Mouse (Mus musculus): ENCODE results near the gene Ggn. TPM values are rescaled to one million over a fixed set of nuclear protein-coding genes. Genes with fewer than 3 reads are reported as not detected.
"Not testable (repeated sequence)": the region's sequence is repeated elsewhere in the genome, so short reads cannot be mapped to it uniquely, and the experiment has no call there.

The Ggn gene
- polyA plus RNA-seq, 1 experiment: 0.85 TPM

DNA sequence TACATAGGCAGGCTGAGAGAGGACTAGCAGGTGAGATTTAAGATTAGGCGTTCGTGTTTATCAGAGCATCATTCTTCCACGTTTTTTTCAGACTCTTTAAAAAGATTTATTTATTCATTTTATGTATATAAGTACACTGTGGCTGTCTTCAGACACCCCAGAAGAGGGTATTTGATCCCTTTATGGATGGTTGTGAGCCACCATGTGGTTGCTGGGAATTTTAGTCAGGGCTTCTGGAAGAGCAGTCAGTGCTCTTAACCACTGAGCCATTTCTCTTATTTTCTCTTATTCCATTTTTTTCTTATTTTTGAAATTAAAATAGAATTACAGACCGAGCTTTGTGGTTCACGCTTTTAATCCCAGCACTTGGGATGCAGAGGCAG, 10.8 kb downstream of the Ggn start:
- no peak for DNase-seq (ENCODE audit: low read depth)
- TF ChIP-seq CTCF (IDR thresholded peaks at IDR 0.05; ENCODE audit: borderline replicate concordance, extremely low read depth, insufficient read depth, insufficient read length): no peak
- TF ChIP-seq POLR2A (IDR thresholded peaks at IDR 0.05; ENCODE audit: borderline replicate concordance, extremely low read depth, insufficient read depth, insufficient read length, poor library complexity, severe bottlenecking): no peak

DNA sequence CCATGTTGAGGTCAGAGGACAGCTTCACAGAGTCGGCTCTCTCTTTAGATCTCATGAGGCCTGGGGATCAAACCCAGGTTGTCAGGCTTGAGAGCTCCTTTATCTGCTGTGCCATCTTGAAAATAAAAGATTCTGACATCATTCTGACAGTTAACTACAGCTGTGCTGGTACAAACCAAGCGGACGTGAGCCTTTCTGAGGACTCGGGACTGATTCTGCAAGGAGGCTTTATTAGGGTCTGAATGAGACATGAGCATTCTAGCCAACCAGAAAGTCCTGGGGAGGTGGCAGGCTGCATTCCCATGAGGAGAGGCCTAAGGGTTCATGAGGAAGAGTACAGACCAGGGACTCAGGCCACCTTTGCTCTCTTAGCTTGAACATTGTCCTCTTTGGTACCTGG, 11.3 kb downstream of the Ggn start:
- not testable (repeated sequence) for DNase-seq (ENCODE audit: low read depth)

DNA sequence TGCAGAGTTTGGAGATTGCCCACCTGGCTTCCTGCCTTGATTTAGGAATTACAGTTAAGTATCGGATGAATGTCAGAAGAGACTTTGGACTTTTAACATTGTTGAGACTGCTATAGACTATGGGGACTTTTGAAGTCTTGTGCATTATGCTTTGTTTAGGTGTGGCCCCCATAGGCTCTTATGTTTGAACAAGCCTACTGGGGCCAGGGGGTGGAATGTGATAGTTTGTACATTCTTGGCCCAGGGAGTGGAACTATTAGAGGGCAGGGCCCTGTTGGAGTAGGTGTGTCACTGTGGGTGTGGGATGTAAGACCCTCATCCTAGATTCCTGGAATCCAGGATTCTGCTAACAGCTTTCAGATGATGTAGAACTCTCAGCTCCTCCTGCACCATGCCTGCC, 24.2 kb downstream of the Ggn start:
- DNase-seq (ENCODE audit: low read depth): not testable (repeated sequence)

DNA sequence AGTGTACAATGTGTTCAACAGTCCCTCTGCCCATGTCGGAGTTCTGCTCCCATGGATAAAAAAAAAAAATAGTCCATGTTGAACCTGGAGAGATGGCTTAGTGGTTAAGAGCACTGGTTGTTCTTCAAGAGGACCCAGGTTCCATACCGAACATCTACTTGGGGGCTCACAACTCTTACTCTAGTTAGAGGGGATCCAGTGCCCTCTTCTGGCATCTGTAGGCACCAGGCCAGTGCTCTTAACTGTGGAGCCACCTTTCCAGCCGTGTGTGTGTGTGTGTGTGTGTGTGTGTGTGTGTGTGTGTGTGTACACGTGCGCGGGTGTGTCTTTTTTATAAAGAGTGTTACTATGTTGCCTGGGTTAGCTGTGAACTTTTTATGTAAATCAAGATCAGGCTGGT, 32.6 kb downstream of the Ggn start:
- no peak for DNase-seq (ENCODE audit: low read depth)
- TF ChIP-seq CTCF (IDR thresholded peaks at IDR 0.05; ENCODE audit: borderline replicate concordance, extremely low read depth, insufficient read depth, insufficient read length) (no peak), POLR2A (IDR thresholded peaks at IDR 0.05; ENCODE audit: borderline replicate concordance, extremely low read depth, insufficient read depth, insufficient read length, poor library complexity, severe bottlenecking) (no peak)

DNA sequence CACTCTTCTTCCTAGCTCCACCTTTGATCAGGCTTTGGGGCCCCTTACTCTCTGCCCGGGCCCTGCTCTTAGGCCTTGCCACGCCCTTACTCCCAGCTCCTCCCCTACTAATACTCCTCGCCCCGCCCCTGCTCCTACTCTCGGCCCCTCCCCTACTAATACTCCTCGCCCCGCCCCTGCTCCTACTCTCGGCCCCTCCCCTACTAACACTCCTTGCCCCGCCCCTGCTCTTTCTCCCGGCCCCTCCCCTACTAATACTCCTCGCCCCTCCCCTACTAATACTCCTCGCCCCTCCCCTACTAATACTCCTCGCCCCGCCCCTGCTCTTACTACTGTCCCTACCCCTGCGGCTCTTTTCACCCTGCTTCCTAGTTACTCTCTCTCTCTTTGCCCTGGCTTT, 41.0 kb downstream of the Ggn start:
- not testable (repeated sequence) for DNase-seq (ENCODE audit: low read depth)

DNA sequence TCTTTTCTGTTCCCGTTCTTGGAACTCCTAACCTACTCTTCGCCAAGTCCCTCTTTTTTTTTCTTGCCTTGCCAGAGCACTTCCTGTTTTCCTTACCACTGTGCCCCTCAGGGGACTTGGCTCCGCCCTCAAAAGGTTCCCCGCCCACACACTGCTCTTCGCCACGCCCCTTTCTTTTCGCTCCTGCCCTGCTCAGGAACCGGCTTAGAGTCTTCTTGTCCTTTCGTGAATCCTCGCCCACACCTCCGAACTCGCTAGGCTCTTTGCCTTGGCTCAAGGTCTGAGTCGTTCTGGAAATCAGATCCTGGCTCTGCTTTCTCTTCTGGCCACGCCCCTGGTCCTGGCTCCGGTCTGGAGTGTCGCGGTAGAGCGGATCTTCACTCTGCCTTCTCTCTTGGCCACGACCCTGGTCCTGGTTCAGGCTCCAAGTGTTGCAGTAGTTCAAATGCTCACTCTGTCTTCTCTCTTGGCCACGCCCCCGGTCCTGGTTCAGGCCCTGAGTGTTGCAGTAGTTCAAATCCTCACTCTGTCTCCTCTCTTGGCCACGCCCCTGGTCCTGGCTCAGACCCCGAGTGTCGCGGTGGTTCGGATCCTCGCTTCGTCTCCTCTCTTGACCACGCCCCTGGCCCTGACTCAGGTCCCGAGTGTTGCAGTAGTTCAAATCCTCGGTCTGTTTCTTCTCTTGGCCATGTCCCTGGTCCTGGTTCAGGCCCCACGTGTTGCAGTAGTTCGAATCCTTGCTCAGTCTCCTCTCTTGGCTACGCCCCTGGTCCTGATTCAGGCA, 41.6 kb downstream of the Ggn start:
- TF ChIP-seq POLR2A (IDR thresholded peaks at IDR 0.05; ENCODE audit: borderline replicate concordance, extremely low read depth, insufficient read depth, insufficient read length, poor library complexity, severe bottlenecking) (no peak), CTCF (IDR thresholded peaks at IDR 0.05; ENCODE audit: borderline replicate concordance, extremely low read depth, insufficient read depth, insufficient read length) (no peak)
- peak; percentile 76 for DNase-seq (ENCODE audit: low read depth)

DNA sequence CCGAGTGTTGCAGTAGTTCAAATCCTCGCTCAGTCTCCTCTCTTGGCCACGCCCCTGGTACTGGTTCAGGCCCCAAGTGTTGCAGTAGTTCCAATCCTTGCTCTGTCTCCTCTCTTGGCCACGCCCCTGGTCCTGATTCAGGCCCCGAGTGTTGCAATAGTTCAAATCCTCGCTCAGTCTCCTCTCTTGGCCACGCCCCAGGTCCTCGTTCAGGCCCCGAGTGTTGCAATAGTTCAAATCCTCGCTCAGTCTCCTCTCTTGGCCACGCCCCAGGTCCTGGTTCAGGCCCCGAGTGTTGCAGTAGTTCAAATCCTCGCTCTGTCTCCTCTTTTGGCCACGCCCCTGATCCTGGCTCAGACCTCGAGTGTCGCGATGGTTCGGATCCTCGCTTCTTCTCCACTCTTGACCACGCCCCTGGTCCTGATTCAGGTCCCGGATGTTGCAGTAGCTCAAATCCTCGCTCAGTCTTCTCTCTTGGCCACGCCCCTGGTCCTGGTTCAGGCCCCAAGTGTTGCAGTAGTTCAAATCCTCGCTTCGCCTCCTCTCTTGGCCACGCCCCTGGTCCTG, 42.3 kb downstream of the Ggn start:
- DNase-seq (ENCODE audit: low read depth): no peak
- TF ChIP-seq CTCF (IDR thresholded peaks at IDR 0.05; ENCODE audit: borderline replicate concordance, extremely low read depth, insufficient read depth, insufficient read length) (no peak), POLR2A (IDR thresholded peaks at IDR 0.05; ENCODE audit: borderline replicate concordance, extremely low read depth, insufficient read depth, insufficient read length, poor library complexity, severe bottlenecking) (no peak)

DNA sequence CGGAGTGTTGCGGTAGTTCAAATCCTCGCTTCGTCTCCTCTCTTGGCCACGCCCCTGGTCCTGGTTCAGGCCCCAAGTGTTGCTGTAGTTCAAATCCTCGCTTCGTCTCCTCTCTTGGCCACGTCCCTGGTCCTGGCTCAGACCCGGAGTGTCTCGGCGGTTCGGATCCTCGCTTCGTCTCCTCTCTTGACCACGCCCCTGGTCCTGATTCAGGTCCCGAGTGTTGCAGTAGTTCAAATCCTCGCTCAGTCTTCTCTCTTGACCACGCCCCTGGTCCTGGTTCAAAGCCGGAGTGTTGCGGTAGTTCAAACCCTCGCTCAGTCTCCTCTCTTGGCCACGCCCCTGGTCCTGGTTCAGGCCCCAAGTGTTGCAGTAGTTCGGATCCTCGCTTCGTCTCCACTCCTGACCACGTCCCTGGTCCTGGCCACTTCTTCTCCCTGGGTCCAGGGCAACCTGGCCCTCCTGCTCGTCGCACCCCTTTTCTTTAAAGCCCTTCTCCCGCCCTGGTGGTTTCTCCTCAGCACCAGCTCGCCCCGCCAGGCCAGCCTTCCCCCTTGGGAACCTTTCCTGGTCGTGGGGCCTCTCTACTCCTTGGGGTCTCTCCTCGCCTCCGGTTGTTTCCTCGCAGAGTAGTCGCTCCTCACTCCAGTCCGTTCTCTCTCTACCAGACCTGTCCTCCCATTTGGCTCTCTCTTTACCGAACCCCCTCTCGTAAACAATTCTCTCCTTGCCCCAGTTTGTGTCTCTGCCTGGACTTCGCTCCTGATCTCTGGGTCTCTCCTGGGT, 43.0 kb downstream of the Ggn start:
- DNase-seq (ENCODE audit: low read depth): not testable (repeated sequence)

DNA sequence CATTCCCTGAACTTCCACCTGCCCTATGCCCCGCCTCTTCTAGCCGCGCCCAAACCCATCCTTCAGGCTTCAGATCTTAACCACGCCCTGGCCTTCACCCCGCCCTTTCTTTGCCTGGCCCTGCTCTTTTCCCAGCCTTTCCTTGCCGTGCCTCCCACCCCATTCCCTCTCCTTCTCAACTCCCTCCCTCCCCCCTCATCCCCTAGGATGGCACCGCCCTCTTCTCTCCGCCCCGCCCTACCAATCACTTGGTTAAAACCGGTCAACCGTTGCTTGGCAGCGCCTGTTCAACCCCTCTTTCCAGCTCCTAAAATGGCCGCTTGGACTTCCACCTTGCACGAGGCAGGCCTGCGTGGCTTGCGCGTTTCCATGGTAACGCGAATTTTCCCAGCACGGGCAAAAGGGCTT, 43.7 kb downstream of the Ggn start, which contains the start of gene Catsperg1:
Gene Catsperg1 (minus strand): TSS at position 361 of the 408 bp plus-strand sequence.
- peak; percentile 85 for DNase-seq (ENCODE audit: low read depth)
- no peak for TF ChIP-seq CTCF (IDR thresholded peaks at IDR 0.05; ENCODE audit: borderline replicate concordance, extremely low read depth, insufficient read depth, insufficient read length)
- TF ChIP-seq POLR2A (IDR thresholded peaks at IDR 0.05; ENCODE audit: borderline replicate concordance, extremely low read depth, insufficient read depth, insufficient read length, poor library complexity, severe bottlenecking): no peak

DNA sequence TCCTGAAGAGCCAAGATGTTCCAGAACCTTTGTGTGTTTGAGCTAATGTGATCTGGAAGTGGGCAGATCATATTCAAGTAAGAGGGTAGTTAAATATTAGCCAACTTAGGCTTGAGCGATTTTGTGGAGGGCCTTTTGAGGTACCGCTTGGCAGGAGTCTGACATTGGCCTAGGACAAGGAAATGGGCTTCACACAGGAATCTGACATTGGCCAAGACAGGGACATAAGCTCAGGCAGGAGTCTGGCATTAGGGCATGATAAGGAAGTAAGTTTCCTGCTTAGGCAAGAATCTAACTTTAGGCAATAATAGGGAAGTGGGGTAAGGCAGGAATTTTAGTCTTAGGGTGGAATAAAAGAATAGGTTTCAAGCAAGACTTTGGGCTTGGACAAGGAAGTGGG, 44.2 kb downstream of the Ggn start:
- TF ChIP-seq POLR2A (IDR thresholded peaks at IDR 0.05; ENCODE audit: borderline replicate concordance, extremely low read depth, insufficient read depth, insufficient read length, poor library complexity, severe bottlenecking) (no peak), CTCF (IDR thresholded peaks at IDR 0.05; ENCODE audit: borderline replicate concordance, extremely low read depth, insufficient read depth, insufficient read length) (no peak)
- DNase-seq (ENCODE audit: low read depth): no peak

DNA sequence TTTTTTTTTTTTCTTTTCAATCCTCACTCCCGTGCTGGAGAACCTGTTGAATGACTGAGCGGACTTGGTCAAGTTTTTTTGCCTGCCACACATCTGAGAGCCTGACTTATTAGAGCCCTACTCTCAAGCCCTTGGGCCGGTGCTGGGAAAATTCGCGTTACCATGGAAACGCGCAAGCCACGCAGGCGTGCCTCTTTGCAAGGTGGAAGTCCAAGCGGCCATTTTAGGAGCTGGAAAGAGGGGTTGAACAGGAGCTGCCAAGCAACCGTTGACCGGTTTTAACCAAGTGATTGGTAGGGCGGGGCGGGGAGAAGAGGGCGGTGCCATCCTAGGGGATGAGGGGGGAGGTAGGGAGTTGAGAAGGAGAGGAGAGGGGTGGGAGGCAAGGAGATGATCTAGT, 44.8 kb downstream of the Ggn start:
- DNase-seq (ENCODE audit: low read depth): no peak

More for the DNA sequence above, 44.8 kb downstream of the Ggn start:
- TF ChIP-seq CTCF (IDR thresholded peaks at IDR 0.05; ENCODE audit: borderline replicate concordance, extremely low read depth, insufficient read depth, insufficient read length) (no peak), POLR2A (IDR thresholded peaks at IDR 0.05; ENCODE audit: borderline replicate concordance, extremely low read depth, insufficient read depth, insufficient read length, poor library complexity, severe bottlenecking) (no peak)

Other genes with a start within 250 kb of the Ggn start
- gene Actn4, start 207.9 kb upstream of the Ggn start, polyA plus RNA-seq (2012; rRNA removed): 134 and 173 TPM in 2 replicates
- gene Eif3k, start 188.3 kb upstream of the Ggn start, polyA plus RNA-seq (2012; rRNA removed): 411 and 463 TPM in 2 replicates
- gene Map4k1, start 188.2 kb upstream of the Ggn start, polyA plus RNA-seq (2012; rRNA removed): 7.8 and 8.2 TPM in 2 replicates
- 6.3 and 9.1 TPM in 2 replicates for gene Ryr1, start 45.0 kb upstream of the Ggn start, polyA plus RNA-seq (2012; rRNA removed)
- 2.7 and 3.9 TPM in 2 replicates for gene Rasgrp4, start 35.4 kb upstream of the Ggn start, polyA plus RNA-seq (2012; rRNA removed)
- 21.1 and 28.2 TPM in 2 replicates for gene Fam98c, start 14.0 kb upstream of the Ggn start, polyA plus RNA-seq (2012; rRNA removed)
- gene Spred3, start 201 bp downstream of the Ggn start, polyA plus RNA-seq (2012; rRNA removed): 29.0 and 35.6 TPM in 2 replicates
- gene Psmd8, start 10.5 kb downstream of the Ggn start, polyA plus RNA-seq (2012; rRNA removed): 287 and 313 TPM in 2 replicates
- 8.8 and 9.1 TPM in 2 replicates for gene Catsperg1, start 43.8 kb downstream of the Ggn start, polyA plus RNA-seq (2012; rRNA removed)
- gene Kcnk6, start 62.3 kb downstream of the Ggn start, polyA plus RNA-seq (2012; rRNA removed): 1.6 and 1.7 TPM in 2 replicates
- gene Yif1b, start 68.1 kb downstream of the Ggn start, polyA plus RNA-seq (2012; rRNA removed): 67.2 and 84.0 TPM in 2 replicates
- 0.19 and 0.40 TPM in 2 replicates for gene 2200002D01Rik, start 78.3 kb downstream of the Ggn start, polyA plus RNA-seq (2012; rRNA removed)
- 43.0 and 43.8 TPM in 2 replicates for gene Spint2, start 111.7 kb downstream of the Ggn start, polyA plus RNA-seq (2012; rRNA removed)
- gene Ppp1r14a, start 119.1 kb downstream of the Ggn start, polyA plus RNA-seq (2012; rRNA removed): 5.0 and 8.7 TPM in 2 replicates
- 111 and 157 TPM in 2 replicates for gene Dpf1, start 133.7 kb downstream of the Ggn start, polyA plus RNA-seq (2012; rRNA removed)